Mouse (Mus musculus) limb, embryonic 11.5 days (tissue): Measurements from ENCODE around the gene Cobll1. TPM values are rescaled to one million over a fixed set of nuclear protein-coding genes. Genes with fewer than 3 reads are reported as not detected.

Experiments
- ATAC-seq: fragments of 200-750 bp; cut with Nextera tagmentation; 2 replicates; pipeline ENCODE4 v1.8.0; 2017; ENCODE audit warnings: low read depth; ENCODE audit not compliant: insufficient number of reproducible peaks, low FRiP score, low TSS enrichment
- DNase-seq: peaks from one replicate; pipeline ENCODE4 v3.0.0-alpha.2; 2015; ENCODE audit warnings: low spot score
- H3K27ac ChIP-seq: fragments of 300-500 bp; sonication (generic); replicated peaks from 2 replicates; pipeline ENCODE4 v1.5.1; 2014; ENCODE audit warnings: low read depth, mild to moderate bottlenecking, low read length
- H3K27me3 ChIP-seq: fragments of 300-500 bp; sonication (generic); 2 replicates; pipeline ENCODE4 v1.6.1; 2014; ENCODE audit warnings: mild to moderate bottlenecking, low read length, mixed read lengths; ENCODE audit not compliant: control insufficient read depth, insufficient read depth
- H3K36me3 ChIP-seq: fragments of 300-500 bp; sonication (generic); 2 replicates; pipeline ENCODE4 v1.6.1; 2014; ENCODE audit warnings: mild to moderate bottlenecking, low read length, moderate library complexity, mixed read lengths; ENCODE audit not compliant: control insufficient read depth, insufficient read depth
- H3K4me1 ChIP-seq: fragments of 300-500 bp; sonication (generic); 2 replicates; pipeline ENCODE4 v1.6.1; 2014; ENCODE audit warnings: low read length, mixed read lengths; ENCODE audit not compliant: control insufficient read depth, insufficient read depth
- H3K4me2 ChIP-seq: fragments of 300-500 bp; sonication (generic); 2 replicates; pipeline ENCODE4 v1.6.1; 2014; ENCODE audit warnings: low read depth, mild to moderate bottlenecking, moderate library complexity; ENCODE audit not compliant: severe bottlenecking
- H3K4me3 ChIP-seq: fragments of 300-500 bp; sonication (generic); 2 replicates; pipeline ENCODE4 v1.5.1; 2014; ENCODE audit warnings: low read depth, low read length
- H3K9ac ChIP-seq: fragments of 300-500 bp; sonication (generic); 2 replicates; pipeline ENCODE4 v1.6.1; 2014; ENCODE audit warnings: mild to moderate bottlenecking, low read length
- H3K9me3 ChIP-seq: fragments of 300-500 bp; sonication (generic); 2 replicates; pipeline ENCODE4 v1.6.1; 2016; ENCODE audit warnings: low read length; ENCODE audit not compliant: control insufficient read depth
- WGBS: fragments of 180-500 bp; shearing (Covaris S2); extraction: QIAGEN DNeasy Blood & Tissue Kit; methylation state at CpG from one replicate; pipeline ENCODE4 v1.1.7; 2014; 5-methylcytosine and 5-hydroxymethylcytosine counted together
- polyA plus RNA-seq: library from polyadenylated mRNA; unstranded; fragments of >200 nt; fragmentation: Nextera tagmentation; extraction: Ambion mirVana; gene quantifications from 2 replicates; pipeline ENCODE4 v1.2.1, GENCODE M21; 2014

Gene Cobll1
- polyA plus RNA-seq, 1 experiment from 2014 or later = 1.6 TPM

DNA sequence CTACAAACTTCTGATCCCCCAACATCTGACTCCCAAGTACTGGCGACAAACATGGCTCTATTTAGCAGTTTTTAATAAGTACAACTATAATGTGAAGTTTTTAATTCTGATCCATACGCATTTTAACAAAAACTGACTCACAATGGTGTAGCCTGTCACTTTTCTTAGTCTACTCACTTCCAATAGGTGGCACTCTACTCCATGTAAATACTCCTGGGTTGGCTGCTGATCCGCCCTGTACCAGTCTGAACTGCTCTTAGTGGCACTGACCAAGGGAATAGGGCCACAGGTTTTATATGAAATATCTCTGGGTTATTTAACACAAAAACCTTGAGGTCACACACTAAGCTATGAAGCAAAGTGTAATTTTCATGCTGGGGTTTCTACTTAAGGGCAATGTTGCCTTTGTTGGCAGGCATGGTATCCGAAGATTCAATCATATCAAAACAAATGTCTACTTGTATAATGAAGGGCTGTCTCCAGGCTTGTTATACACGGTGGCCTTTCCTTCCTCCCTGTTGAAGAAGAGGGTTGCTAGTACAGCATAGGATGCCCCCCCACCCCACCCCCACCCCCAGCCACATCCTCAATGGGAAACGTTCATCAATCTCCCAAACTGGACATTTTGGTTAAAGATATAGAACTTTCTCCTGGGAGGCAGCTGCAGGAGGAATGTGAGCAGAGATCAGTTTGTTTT is 93.6 kb downstream of the Cobll1 start:
- DNase-seq (peak; percentile 61), ATAC-seq (peak; percentile 79; the same call in 1 of the 2 replicates)
- Histone ChIP-seq H3K27me3 (no peaks in the 10 kb centered on the region), H3K4me2 (no peak overlapping the region), H3K9ac (no peak overlapping the region), H3K9me3 (no peaks in the 10 kb centered on the region), H3K4me1 (0 out of 2 replicates have a peak, but pooled peaks cover 2% of the 10 kb centered on the region), H3K36me3 (no peaks in the 10 kb centered on the region), H3K4me3 (no peak overlapping the region), H3K27ac (no peak overlapping the region)
- WGBS = 48% methylated on average over 6 of the region's 6 CpGs

DNA sequence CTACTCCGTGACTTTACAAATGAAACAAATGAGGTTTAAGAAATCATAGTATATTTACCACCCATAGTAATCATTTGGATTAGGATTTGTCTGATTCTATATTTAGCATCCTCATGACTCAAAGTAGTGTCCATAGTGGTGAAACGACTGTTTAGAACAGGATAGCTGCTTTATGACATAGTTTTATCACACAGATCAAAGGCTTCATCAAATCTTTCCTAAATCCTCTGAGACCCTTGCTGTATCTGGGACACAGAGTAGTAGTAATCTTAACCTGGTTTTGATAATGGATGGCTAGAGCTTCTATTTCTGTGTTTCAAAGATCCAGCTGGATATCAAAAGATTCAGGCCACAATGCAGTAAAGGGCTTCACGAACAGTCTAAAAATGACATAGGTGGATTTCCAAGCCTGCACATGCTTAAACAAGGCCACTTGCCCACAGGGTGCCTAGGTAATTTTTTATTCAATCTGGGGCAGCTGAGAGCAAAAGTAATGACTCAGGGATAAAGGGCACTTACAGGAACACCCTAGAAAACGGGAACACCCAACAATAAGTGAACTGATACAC is 98.0 kb downstream of the Cobll1 start:
- ATAC-seq (no peak), DNase-seq (no peak)
- Histone ChIP-seq H3K9me3 (no peaks in the 10 kb centered on the region), H3K9ac (no peak overlapping the region), H3K27me3 (no peaks in the 10 kb centered on the region), H3K36me3 (no peaks in the 10 kb centered on the region), H3K4me1 (no peaks in the 10 kb centered on the region), H3K4me2 (no peak overlapping the region), H3K27ac (no peak overlapping the region), H3K4me3 (no peak overlapping the region)
- WGBS = 71% methylated on average over 4 of the region's 4 CpGs

DNA sequence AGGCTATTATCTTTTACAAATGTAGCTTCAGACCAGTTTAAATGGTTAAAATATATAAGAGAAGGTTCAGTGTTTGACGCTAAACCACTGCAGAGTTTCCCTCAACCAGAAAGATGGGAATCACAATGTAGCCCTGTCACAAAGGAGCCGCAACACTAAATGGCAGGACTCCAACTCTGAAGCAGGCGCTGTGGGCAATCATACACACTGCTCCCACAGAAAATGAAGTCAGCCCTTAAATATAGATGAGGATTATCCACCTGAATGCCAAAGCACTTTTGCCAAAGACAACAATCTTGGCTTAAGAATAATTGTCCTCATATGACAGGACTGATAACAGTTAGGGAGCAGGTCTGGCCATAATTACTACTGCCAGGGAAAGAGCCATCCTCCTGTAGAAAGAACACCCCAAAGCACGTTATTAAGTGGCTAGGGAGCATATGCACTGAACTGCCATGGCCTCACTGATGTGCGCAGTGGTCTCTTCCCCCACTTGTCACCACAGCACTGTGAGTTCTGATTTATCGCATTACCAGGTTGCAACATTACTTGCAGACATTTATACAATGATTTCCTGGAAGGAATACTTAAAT is 98.8 kb downstream of the Cobll1 start:
- DNase-seq (no peak), ATAC-seq (no peak)
- Histone ChIP-seq H3K27me3 (no peaks in the 10 kb centered on the region), H3K4me3 (no peak overlapping the region), H3K27ac (no peak overlapping the region), H3K9ac (no peak overlapping the region), H3K9me3 (no peaks in the 10 kb centered on the region), H3K4me1 (no peaks in the 10 kb centered on the region), H3K36me3 (no peaks in the 10 kb centered on the region), H3K4me2 (no peak overlapping the region)
- 77% methylated on average over 6 of the region's 6 CpGs for WGBS

DNA sequence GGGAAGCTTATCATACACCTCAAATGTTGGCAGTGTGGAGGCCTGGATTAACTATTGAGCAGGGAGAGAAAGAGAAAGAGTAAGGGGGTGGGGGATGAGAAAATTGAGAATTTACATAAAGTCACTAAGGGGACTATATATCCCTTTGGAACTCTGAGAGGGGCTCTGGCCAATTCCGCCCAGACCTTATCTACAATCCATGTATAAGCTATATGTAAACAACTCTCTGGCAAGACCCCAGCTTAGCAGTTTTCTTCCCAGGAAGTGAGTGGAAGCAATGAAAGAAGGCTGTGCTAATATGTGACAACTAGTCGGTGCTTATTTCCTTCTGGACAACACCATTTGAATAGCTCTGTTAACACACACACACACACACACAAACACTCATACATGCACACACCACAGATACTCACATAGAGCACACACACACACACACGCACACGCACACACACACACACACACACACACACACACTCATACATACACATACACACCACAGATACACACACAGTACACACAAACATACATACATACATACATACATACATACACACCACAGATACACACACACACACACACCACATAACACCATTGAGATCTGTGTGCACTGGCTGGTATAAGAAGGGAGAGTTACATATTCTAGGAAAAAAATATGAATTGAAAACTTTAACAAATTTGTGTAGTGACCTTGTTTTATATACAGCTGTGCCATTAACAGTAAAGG is 99.4 kb downstream of the Cobll1 start:
- ATAC-seq = no peak

DNA sequence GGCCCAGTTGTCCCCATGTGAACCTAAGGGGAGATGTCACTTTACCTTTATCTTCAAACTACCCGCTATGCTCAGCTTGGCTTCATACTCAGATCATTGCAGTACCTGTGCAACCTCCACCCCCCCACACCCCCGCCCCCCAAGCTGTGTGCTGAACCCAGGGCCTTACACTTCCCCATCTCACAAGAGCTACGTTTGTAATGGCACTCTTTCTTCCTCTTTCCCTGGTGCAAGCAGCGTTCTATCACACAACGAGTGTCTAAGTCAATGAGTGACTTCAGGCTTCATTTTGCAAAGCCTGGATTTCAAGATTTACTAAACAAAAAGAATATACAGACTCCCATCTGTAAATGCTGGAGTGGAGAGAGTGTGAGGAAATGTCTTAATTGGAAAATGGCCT is 100.2 kb downstream of the Cobll1 start:
- Histone ChIP-seq H3K27me3 (no peaks in the 10 kb centered on the region), H3K4me1 (no peaks in the 10 kb centered on the region), H3K27ac (no peak overlapping the region), H3K4me2 (no peak overlapping the region), H3K9me3 (no peaks in the 10 kb centered on the region), H3K36me3 (no peaks in the 10 kb centered on the region), H3K9ac (no peak overlapping the region), H3K4me3 (no peak overlapping the region)
- no peak for ATAC-seq
- no peak for DNase-seq
- WGBS = 81% methylated on average over 5 of the region's 5 CpGs

More for the DNA sequence above, 99.4 kb downstream of the Cobll1 start:
- no peaks in the 10 kb centered on the region for H3K9me3 ChIP-seq
- H3K27ac ChIP-seq = no peak overlapping the region
- no peaks in the 10 kb centered on the region for H3K36me3 ChIP-seq
- DNase-seq = no peak
- no peaks in the 10 kb centered on the region for H3K27me3 ChIP-seq
- no peak overlapping the region for H3K4me3 ChIP-seq
- 74% methylated on average over 4 of the region's 4 CpGs for WGBS
- H3K4me2 ChIP-seq = no peak overlapping the region
- no peak overlapping the region for H3K9ac ChIP-seq
- no peaks in the 10 kb centered on the region for H3K4me1 ChIP-seq

DNA sequence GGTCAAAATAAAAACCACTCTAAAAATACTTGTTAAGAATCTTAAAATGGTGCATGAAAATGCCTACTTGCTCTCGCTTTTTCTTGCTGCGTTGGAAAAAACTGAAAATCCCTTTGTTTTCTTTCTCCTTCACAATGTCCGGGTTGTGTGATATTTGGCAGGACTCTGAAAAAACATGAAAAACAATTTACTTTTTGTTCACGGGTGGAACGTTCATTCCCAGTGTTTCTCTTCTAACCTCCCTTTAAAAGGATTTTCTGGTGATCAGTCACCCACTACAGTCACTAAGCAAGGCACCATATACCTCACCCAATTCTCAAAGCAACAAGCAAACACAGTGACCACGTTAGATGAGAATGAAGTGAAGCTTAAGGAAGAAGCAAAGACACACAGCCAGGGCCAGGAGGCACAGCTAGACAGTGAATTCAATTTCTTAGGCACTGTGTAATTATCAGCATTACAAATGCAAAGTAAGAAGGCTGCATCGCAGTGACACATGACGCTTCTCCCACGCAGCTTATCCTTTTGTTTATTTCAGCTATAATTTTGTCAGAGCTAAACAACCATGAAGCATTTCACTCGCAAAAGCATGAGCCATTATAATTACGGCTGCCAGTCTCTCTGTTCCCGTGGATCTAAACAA is 112.9 kb downstream of the Cobll1 start:
- Histone ChIP-seq H3K9me3 (peaks cover 3% of the 10 kb centered on the region; the same call in 1 of the 2 replicates), H3K36me3 (no peaks in the 10 kb centered on the region), H3K27ac (no peak overlapping the region), H3K4me2 (no peak overlapping the region), H3K9ac (no peak overlapping the region), H3K4me1 (no peaks in the 10 kb centered on the region), H3K27me3 (no peaks in the 10 kb centered on the region), H3K4me3 (no peak overlapping the region)
- 85% methylated on average over 12 of the region's 12 CpGs for WGBS
- ATAC-seq (no peak), DNase-seq (no peak)

DNA sequence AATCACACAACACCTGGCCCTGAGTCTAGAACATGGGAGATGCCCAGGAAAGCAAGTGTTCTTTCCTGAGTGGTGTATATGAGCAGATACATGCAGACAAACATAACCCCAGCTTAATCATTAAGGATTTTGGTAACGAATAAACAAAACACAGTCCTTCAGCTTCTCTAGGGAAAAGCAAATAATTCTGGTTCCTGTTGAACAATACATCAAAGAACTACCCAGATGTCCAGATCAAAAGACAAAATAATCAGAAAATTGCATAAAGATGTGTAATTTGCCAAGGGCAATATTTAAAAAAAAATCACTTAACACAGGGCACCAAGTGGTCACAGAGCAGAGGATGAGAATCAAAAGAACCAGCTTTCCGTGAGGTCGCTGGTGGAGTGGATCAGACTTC is 115.5 kb downstream of the Cobll1 start:
- no peaks in the 10 kb centered on the region for H3K36me3 ChIP-seq
- no peak overlapping the region for H3K9ac ChIP-seq
- H3K4me2 ChIP-seq = no peak overlapping the region
- no peaks in the 10 kb centered on the region for H3K9me3 ChIP-seq
- no peak for ATAC-seq
- H3K27ac ChIP-seq = no peak overlapping the region
- no peaks in the 10 kb centered on the region; the same call in 1 of the 2 replicates for H3K4me1 ChIP-seq
- no peak overlapping the region for H3K4me3 ChIP-seq
- DNase-seq = no peak
- no peaks in the 10 kb centered on the region for H3K27me3 ChIP-seq
- 68% methylated on average over 3 of the region's 3 CpGs for WGBS

DNA sequence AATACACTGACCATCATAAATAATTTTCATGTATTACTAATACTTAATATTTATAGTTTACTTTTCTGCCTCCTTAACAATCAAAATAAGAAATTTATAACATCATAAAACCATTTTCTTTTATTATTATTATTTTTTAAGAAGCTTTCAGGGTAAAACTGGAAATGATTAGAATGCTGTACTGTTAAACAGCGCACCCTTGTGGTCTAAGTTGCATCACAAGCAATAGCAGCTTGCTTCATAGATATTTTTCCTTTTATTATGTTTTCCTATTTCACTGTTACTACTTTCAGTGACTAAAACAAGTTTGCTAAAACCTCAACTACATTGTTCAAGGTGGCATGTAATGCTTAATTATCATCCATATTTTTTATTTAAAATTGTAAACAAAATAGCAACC is 117.8 kb downstream of the Cobll1 start:
- ATAC-seq (no peak), DNase-seq (peak; percentile 63)
- no peak overlapping the region for H3K27ac ChIP-seq
- no peak overlapping the region for H3K4me2 ChIP-seq
- H3K4me3 ChIP-seq = no peak overlapping the region
- H3K4me1 ChIP-seq = no peaks in the 10 kb centered on the region; the same call in 1 of the 2 replicates
- H3K27me3 ChIP-seq = no peaks in the 10 kb centered on the region
- H3K36me3 ChIP-seq = no peaks in the 10 kb centered on the region
- WGBS = 10% methylated on average over 1 of the region's 1 CpGs
- no peak overlapping the region for H3K9ac ChIP-seq
- no peaks in the 10 kb centered on the region for H3K9me3 ChIP-seq
